Mouse (Mus musculus) spleen, adult 18-20 months (tissue): ENCODE results near the gene Fbxo21.
A peak's percentile ranks its signal among the peaks of the same experiment; 100 is the strongest.

Experiments
- DNase-seq, 2 experiments: peaks; one replicate each; pipeline ENCODE4 v3.0.0; 2022; ENCODE audit warnings: mixed read lengths in 2 of 2

Gene Fbxo21

GRCm38 (mm10) chr5:118027101-118027697 lies 50.7 kb downstream of the Fbxo21 start:
- DNase-seq, result no peak

- DNase-seq, result no peak
These were observed 51.2 kb downstream of the Fbxo21 start, which contains the start of gene Tesc for GRCm38 (mm10) chr5:118027698-118028190. Gene Tesc (plus strand): TSS chr5:118027743.

- no peak for DNase-seq
These were observed 51.9 kb downstream of the Fbxo21 start for GRCm38 (mm10) chr5:118028191-118029034.

GRCm38 (mm10) chr5:118029035-118029408 lies 52.5 kb downstream of the Fbxo21 start:
- no peak for DNase-seq

- DNase-seq, result peak; percentile 26 to 32
These were observed 52.9 kb downstream of the Fbxo21 start for GRCm38 (mm10) chr5:118029420-118029819.

GRCm38 (mm10) chr5:118030022-118030675 lies 53.6 kb downstream of the Fbxo21 start:
- no peak for DNase-seq

DNA sequence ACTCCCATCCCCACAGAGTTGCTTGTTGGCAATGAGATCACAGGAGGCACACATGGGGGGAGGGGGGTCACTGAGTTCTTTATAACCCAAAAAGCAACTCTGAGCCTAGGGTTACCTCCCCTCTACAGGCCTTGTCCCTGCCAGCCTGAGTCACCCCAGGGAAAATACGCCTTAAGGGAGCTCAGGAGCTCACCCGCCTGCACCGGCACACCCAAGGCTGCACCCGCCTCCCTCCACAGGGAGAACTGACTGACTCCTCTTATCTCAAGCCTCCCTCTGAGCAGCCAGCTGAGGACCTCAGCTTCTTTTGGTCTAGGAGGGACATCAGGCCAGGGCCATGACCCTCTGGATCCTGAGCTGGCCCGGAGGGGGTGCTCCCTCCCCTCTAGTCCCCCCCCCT lies 54.5 kb downstream of the Fbxo21 start:
- no peak for DNase-seq

DNA sequence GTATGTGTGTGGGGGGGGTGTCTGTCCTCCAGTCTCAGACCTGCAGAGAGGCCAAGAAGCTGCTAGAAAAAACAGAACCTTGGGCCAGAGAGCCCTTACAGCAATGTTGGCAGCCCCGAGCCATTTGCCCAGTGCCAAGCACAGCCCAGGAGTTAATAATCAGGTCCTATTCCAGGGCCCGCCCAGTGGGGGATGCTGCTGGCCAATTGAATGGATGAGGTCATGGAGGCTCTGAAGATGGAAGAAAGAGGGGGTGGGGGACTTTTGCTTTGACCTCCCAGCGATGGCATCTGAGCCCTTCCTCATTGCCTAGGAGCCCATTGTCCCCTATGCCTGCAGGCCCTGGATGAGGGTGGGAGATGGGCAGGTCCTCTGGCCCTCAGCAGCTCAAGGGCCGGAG lies 55.0 kb downstream of the Fbxo21 start:
- no peak for DNase-seq

- no peak for DNase-seq
These were observed 56.8 kb downstream of the Fbxo21 start for GRCm38 (mm10) chr5:118033328-118033727.

DNA sequence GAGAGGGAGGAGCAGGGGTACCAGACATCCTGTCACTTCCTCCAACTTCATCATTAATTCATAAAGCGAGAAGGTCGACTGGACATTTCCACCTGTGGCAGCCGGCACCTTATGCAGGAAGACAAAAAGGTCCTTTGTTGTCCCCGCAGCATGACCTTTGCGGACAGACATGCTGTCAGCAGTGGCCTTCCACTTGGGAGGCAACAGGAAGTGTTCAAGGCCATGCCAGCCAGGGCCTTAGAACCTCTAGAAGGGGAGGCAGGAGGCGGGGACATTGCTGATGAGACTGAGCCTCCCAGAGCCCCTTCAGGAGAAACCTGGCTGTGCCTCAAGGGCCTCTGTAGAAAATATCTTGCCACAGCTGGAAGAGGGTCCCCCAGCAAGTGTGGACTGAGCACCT lies 57.2 kb downstream of the Fbxo21 start:
- no peak for DNase-seq

DNA sequence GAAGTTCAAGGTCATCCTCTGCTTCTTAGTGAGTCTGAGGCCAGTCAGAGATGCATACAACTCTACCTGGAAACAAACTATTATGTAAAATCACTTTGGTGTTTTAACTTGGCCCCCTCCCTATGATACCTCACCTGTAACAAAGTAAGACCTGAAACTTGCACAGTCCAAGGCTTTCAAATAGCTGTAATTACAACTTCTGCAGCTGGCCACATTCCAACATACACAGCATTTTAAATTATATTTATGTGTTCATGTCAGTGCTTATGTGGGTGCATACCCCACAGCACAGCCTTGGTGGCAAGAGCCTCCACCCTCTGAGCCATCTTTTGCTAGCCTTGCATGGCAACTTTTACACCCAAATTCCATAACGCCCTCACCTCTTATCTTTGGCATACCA lies 58.1 kb downstream of the Fbxo21 start:
- DNase-seq, result no peak

GRCm38 (mm10) chr5:118035786-118036185 lies 59.3 kb downstream of the Fbxo21 start:
- DNase-seq, result no peak

- DNase-seq, result no peak
These were observed 60.6 kb downstream of the Fbxo21 start for GRCm38 (mm10) chr5:118036888-118037797.

DNA sequence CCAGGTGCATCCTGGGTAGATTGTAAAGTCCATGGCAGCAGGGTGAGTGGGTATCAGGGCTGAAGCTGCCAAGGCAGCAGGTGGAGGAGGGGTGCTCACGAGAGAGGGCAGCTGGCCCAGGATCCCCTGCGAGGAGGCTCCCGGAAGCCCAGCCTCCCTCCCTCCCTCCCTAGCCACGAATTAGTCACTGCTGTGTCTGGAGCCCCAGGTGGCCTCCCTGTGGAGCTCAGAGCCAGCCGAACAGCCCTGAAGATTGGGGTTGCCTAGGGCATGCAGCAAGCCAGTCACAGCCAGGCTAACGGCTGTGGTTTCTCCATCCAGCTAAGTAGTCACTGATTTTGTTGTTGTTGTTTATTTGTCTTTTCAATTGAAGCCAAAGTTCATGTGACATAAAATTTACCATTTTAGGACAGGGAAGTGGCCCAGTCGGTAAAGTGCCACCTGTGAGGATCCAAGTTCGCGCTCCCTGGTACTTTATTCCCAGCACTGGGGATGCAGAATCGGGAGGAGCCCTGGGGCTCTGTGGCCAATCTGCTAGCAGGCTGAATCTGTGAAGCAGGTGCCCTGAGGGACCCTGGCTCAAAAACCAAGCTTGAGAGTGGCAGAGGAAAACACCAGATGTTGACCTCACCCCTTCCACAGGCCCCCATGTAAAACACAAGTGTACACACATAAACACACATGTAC lies 61.4 kb downstream of the Fbxo21 start:
- DNase-seq, result no peak

GRCm38 (mm10) chr5:118039241-118039668 lies 62.7 kb downstream of the Fbxo21 start:
- DNase-seq, result no peak

DNA sequence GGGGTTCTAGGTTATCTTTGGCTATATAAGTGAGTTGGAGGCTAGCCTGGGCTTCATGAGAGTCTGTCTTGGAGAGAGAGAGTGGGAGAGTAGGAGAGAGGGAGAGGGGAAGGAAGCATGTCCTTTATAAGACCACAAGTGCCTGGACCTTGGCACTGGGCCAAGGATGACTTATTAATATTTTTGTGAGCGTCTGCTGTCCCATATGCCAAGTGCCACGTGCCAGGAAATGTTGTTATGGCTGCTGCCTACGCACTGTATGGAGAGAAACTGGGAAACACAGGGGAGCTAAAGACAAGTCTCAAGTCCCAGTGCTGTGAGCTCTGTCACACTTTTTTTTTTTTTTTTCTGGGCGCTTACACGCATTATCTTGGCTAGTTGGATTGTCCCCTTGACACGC lies 66.1 kb downstream of the Fbxo21 start:
- DNase-seq, result no peak

- DNase-seq, result no peak
These were observed 67.2 kb downstream of the Fbxo21 start for GRCm38 (mm10) chr5:118043761-118044160.

DNA sequence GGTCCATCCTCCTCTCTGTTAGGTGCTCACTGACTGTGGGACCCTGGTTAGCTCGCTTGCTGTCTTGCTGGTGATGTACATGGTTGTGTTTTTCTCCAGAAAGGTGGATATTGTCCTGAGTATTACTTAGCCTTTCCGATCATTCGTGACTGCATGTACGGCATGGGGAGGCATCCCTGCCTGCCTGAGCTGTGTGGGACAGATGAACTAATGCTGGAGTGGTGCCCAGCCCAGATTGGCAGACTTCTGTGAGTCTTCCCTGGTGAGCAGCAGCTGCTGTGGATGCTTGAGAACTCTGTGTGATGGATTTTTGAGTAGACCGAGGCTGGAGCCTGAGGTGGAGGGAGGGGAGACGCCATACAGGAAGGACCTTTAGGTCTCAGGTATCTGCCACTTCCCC lies 68.4 kb downstream of the Fbxo21 start:
- DNase-seq, result no peak

- no peak for DNase-seq
These were observed 68.9 kb downstream of the Fbxo21 start for GRCm38 (mm10) chr5:118045385-118045784.

DNA sequence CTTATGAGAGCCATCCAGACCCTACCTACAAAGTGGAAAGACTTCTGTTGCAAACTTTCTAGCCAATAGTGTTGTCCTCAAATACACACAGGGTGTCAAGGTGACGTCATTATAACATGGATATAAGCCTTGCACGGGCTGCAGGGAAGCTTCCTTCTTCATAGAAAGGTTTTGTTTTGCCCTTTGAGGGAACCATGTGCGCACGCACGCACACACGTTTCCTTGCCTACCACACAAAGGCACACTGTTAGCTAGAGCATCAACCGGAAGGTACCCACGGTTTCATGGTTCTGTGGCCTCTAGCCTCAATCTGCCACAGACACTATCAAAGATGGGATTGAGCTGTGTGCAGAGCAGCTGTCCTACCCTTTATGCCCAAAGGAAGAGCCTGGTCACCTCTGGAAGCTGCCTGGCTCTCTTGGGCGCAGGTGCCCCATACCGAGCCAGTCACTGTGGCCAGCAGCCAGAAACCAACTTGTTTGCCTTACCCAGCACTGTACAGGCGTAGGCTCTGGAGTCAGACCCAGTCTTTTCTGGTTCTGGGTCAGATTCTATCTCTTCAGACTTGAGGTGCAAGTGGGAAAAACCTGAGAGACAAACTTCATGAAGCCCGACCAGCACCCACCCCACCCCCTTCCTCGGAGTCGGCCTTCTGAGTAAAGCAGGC lies 70.7 kb downstream of the Fbxo21 start:
- DNase-seq, result no peak

- no peak for DNase-seq
These were observed 71.9 kb downstream of the Fbxo21 start for GRCm38 (mm10) chr5:118048412-118048811.
